Mouse (Mus musculus) myocyte (in vitro differentiated cells): ENCODE data around the gene Pak1ip1.

Source experiments
- POLR2A ChIP-seq: IDR thresholded peaks from one replicate; pipeline ENCODE4 v1.6.1; 2011; ENCODE audit warnings: low read depth, mild to moderate bottlenecking, control low read depth, moderate library complexity; ENCODE audit not compliant: insufficient read length
- POLR2AphosphoS2 ChIP-seq: IDR thresholded peaks from one replicate; pipeline ENCODE4 v1.6.1; 2011; ENCODE audit warnings: low read depth, control low read depth; ENCODE audit not compliant: insufficient read length
- SRF ChIP-seq: IDR thresholded peaks from one replicate; pipeline ENCODE4 v1.6.1; 2011; ENCODE audit warnings: low read depth; ENCODE audit not compliant: control insufficient read depth, insufficient read length

GRCm38 (mm10) chr13:41002001-41002400 is 1.2 kb downstream of the Pak1ip1 start:
- TF ChIP-seq POLR2AphosphoS2 (no peak), POLR2A (no peak), SRF (no peak)
